Mouse (Mus musculus): Measurements from ENCODE around the gene Abcc1. TPM values are rescaled to one million over a fixed set of nuclear protein-coding genes. Genes with fewer than 3 reads are reported as not detected.

Abcc1 gene
- total RNA-seq, 2 experiments from 2014 or later: 14.9 to 16.5 TPM

- no peak for DNase-seq (ENCODE audit: low spot score in 2 of 2)
Measured at GRCm38 (mm10) chr16:14483221-14483620, 121.9 kb downstream of the Abcc1 start.

- DNase-seq (ENCODE audit: low spot score in 2 of 2): no peak
Measured at GRCm38 (mm10) chr16:14493491-14494114, 132.2 kb downstream of the Abcc1 start.

- DNase-seq (ENCODE audit: low spot score in 2 of 2): no peak
Measured at GRCm38 (mm10) chr16:14501649-14502360, 140.4 kb downstream of the Abcc1 start.

DNA sequence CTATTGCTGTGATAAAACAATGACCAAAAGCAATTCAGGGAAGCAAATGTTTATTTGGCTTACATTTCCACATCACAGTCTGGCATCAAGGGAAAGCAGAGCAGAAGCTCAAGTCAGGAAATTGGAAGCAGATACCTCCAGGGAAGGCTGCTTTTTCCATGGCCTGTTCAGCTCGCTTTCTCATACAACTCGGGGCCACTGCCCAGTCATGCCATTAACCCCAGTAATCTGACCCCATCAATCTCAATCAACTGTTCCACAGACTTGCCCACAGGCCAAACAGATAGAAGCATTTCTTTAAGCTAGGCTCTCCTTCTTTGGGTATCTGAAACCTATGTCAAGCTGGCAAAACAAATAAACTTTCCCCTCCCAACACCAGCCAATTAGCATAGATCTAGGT is 145.1 kb downstream of the Abcc1 start:
- no peak for DNase-seq (ENCODE audit: low spot score in 2 of 2)

Other genes with a start within 250 kb of the Abcc1 start
- gene Nde1, start 198.3 kb upstream of the Abcc1 start, total RNA-seq (2021): 10 to 100 TPM; 13.2 to 13.4 TPM
- gene Marf1, start 198.2 kb upstream of the Abcc1 start, total RNA-seq (2021): 100 to 1,000 TPM; 152 to 161 TPM
- gene Myh11, start 70.2 kb upstream of the Abcc1 start, total RNA-seq (2021): 1 to 10 TPM; 3.0 to 3.8 TPM
- 10 to 100 TPM; 53.1 to 55.2 TPM for gene Fopnl, start 44.2 kb upstream of the Abcc1 start, total RNA-seq (2021)
- not detected for gene A630010A05Rik, start 200.8 kb downstream of the Abcc1 start, total RNA-seq (2021)

Measured in left cerebral cortex, adult 18-20 months (tissue).